Mouse (Mus musculus) left cerebral cortex, postnatal 36 days (tissue): ENCODE results near the gene Cntnap3. TPM values are rescaled to one million over a fixed set of nuclear protein-coding genes. Genes with fewer than 3 reads are reported as not detected.
A peak's percentile ranks its signal among the peaks of the same experiment; 100 is the strongest.
"Not testable (repeated sequence)": the region's sequence is repeated elsewhere in the genome, so short reads cannot be mapped to it uniquely, and the experiment has no call there.

Source experiments
- DNase-seq, 2 experiments: peaks; one replicate each; pipeline ENCODE4 v3.0.0; 2021 to 2022; ENCODE audit warnings: low spot score in 2 of 2, mixed read lengths in 1 of 2
- intact Hi-C: fragments of 180-260 bp; cut with DNase I; formaldehyde crosslinking; loops from one replicate; pipeline ENCODE4 v1.15.1; 2025
- total RNA-seq, 2 experiments: library from RNA; stranded (reverse); gene quantifications; 2 replicates each; pipeline ENCODE4 v1.2.3; 2021

The Cntnap3 gene
- total RNA-seq: 1 to 10 TPM; 4.9 to 6.0 TPM

DNA sequence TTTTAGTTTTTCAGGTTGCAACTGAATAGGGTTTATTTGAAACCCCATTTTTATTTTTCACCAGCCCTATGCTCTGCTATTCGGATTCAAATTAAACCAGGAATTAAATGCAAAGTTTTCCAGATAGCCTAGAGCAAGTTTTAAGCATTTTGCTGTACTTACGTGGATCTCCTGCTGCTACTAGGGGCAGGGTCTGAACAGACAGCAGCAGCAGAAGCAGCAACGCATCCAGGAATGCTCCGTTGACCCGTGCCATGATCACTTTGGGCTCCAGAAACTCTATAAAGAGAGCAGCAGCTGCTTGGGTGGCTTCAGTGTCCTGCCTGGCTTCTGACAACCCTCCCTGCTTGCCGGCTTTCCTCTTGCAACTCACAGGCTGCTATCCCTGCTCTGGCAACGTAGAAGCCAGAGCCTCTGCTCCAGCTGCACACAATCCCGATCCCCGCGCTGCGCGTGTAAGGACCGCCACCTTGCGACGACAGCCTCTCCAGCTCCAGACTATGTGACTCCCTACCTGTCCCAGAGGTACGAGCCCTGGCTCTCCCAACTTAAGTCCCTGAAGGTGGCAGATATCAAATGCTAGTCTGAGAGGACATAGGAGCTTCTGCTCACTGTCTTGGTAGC lies at the start of gene Cntnap3:
TSS of gene Cntnap3 (minus strand) at position 371 of the 624 bp plus-strand sequence.
- intact Hi-C loops: loop anchor here (2.0 to 10.0 kb wide), 2 partner anchors 455 to 589 kb away; partner anchors contain the start of gene Aaed1
- DNase-seq: peak; percentile 18 to 46

DNA sequence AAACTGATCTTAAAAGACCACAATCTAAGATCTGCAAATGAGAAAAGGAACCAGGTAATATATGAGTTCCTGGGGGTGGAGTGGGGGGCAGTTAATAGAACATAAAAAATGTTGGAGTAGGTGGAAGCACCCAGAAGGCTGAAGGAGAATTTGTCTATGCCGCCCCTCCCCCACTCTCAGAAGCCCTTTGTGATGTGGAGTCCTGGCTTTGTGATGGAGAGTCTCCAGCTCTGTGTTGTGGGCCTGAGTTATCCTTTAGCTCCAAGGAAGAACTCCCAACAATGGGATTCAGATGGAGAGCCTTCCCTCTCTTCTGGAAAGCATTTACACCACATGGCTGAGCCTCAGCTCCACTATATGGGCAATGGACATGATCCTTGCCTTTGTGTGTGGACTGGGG lies 13.4 kb upstream of the Cntnap3 start, which contains the start of gene Spata31:
TSS of gene Spata31 (plus strand) at position 216 of the 400 bp plus-strand sequence.
- DNase-seq: no peak
- intact Hi-C loops: no loop called here

DNA sequence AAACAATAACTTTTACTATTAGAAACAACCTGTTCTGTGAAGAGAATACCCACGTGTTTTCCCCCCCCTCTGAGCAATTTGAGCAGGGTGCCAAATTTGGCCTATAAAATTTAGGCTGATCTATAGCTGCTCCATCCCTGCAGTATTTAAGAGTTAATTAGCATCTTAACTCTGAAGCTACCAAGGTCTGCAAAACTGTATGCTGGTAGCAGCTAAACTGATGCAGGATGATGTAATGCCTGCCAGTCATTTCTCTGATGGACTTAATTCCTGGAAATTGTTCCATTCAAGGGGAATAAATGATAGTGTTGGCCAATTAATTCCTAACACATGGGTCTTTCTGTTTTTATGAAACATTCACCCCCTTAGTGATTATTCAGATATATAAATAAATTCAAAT lies 623 bp downstream of the Cntnap3 start:
- no peak for DNase-seq
- intact Hi-C loops: loop anchor here (2.0 to 10.0 kb wide), 2 partner anchors 454 to 588 kb away; partner anchors contain the start of gene Aaed1

DNA sequence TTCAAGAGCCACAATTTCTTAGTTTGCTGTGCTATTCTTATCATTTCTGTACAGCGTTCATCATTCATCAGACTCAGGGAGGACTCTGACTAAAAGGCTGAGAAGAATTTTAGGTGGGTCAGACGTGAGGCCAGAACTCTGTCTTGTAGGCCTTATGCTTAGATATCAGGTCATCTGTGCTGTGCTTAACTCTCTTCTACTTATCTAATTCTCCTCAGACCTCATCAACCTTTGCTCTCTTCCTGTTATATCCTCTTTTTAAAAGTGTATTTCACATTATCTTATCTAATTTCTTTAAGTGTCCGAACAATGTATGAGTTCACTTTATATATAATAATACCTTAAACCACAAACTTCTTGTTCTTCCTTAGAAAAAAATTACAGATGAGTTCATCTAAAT lies 38.4 kb downstream of the Cntnap3 start:
- intact Hi-C loops: no loop called here

DNA sequence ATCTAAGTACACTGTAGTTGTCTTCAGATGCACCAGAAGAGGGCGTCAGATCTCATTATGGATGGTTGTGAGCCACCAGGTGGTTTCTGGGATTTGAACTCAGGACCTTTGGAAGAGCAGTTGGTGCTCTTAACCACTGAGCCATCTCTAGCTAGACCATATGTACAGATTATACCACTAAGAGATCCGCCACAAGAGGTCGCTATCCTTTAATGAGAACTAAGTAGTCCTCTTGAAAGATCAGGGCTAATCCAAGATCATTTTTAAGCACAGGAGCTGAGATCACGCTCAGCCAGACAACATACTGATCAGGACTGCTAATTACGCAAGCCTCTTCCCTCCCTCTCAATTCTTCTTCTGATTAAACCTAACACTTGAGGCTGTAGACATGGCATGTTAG lies 78.9 kb downstream of the Cntnap3 start:
- intact Hi-C loops: not testable (repeated sequence)

More for the DNA sequence above, 38.4 kb downstream of the Cntnap3 start:
- no peak for DNase-seq

DNA sequence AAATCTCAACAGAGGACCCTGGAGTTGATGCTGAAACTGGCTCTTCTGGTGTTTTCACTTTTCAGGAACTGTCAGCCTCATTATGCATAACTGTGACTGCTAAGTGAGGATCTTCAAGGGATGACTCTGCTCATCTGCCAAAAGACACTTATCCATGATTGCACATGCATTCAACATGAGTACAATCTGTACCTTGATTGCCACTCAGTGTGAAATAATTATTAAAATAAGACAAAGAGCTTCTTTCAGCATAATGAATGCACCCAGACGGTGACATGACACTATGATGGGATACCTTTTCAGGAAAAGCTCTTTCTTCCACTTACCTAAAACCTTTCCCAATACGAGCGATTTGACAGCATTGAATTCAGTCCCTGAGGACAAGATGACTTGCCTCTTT lies 158.4 kb downstream of the Cntnap3 start:
- DNase-seq: no peak
- intact Hi-C loops: no loop called here

More for the DNA sequence above, 78.9 kb downstream of the Cntnap3 start:
- not testable (repeated sequence) for DNase-seq

DNA sequence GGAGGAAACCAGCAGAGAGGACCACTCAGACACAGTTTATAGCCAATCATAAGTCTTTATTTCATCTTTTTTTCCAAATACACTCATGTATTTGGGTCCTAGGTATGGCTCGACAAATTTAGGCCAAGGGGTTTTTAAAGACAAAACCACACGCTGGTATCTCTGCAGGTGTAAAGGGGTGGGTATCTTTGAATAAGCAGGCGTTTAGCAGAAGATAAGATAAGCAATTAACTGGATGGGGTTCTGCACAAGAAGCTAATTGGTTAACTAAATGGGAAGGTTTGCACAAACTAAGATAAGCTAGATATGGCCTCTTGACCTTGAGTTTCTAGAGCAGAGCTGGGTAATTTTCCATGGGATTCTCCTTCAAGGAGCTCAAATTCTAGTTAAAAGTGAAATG lies 171.5 kb downstream of the Cntnap3 start:
- no peak for DNase-seq

DNA sequence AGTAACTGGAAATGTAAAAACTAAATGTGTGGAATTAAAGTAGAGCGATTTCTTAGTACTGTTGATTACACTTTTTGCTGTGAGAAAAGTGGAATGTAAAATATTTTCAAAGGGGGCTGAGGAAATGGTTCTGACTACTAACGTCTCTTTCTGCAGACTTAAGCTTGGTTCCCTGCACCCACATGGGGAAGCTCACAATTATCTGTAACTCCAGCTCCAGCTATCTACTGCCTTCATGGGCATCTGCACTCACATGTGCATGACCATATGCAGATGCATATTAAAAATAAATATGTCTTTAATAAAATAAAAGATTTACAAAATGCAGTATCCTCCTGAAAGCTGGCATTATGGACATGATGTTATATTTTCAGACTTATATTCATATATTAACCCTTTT lies 187.0 kb downstream of the Cntnap3 start:
- no peak for DNase-seq
- intact Hi-C loops: no loop called here

More for the DNA sequence above, 171.5 kb downstream of the Cntnap3 start:
- intact Hi-C loops: no loop called here

DNA sequence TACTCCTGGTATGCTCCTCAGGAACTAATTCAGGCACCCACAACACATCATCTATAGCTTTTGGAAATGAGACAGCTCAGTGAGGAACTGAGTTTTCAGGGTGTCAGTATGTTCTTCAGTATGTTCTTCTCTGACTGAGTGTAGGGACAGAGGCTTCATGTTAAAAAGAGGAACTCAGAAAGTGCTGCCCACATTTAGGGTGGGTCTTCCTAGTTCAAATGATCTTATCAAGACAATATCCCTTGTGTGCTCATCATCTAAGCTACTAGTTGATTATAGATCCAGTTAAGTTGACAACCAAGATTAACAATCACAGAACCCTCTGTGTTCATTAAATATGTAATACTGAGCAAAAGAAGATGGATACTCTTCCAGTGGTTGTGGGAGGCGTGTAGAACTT lies 211.3 kb downstream of the Cntnap3 start:
- intact Hi-C loops: no loop called here

More for the DNA sequence above, 211.3 kb downstream of the Cntnap3 start:
- DNase-seq: no peak

Other genes starting within 250 kb of the Cntnap3 start
- not detected for gene Spata31, start 13.5 kb upstream of the Cntnap3 start, total RNA-seq
- gene Spata31d1c, start 129.1 kb upstream of the Cntnap3 start, total RNA-seq: under 1 TPM in 1 of 2 experiments, not detected in 1; 0.10 TPM
- not detected for gene Prss47, start 148.8 kb upstream of the Cntnap3 start, total RNA-seq
- 10 to 100 TPM; 43.4 to 45.4 TPM for gene Mfsd14b, start 209.0 kb upstream of the Cntnap3 start, total RNA-seq
- gene Olfr465-ps1, start 234.1 kb upstream of the Cntnap3 start, total RNA-seq: not detected
- not detected for gene Olfr466, start 246.3 kb upstream of the Cntnap3 start, total RNA-seq